Mouse (Mus musculus) kidney, postnatal 25 days (tissue): ENCODE data around the gene Tfdp1.

Experiments
- DNase-seq, 2 experiments: peaks; one replicate each; pipeline ENCODE4 v3.0.0; 2021; ENCODE audit warnings: mixed read lengths in 2 of 2

Tfdp1 gene

GRCm38 (mm10) chr8:13353155-13353833, 14.7 kb downstream of the Tfdp1 start:
- DNase-seq: no peak

- DNase-seq: no peak
Observed at GRCm38 (mm10) chr8:13353883-13354282, 15.3 kb downstream of the Tfdp1 start.

DNA sequence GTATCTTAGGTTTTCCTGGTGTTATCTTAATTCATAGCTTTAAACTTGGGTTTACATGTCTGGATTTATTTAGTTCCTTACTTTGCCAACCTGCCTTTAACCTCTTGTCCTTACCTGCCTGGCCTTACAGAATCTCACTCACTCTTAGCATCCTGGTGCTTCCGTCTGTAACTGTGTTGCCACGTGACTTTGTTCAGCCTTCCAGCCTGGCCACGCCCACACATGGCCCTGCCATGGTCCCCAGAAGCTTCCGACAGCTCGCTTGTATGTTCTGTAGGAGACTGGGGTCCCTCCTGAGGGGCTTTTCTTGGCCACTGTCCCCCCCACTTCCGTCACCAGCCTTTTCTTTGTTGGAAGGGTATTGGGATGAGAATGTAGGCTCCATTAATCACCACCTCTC, 17.7 kb downstream of the Tfdp1 start:
- DNase-seq: no peak

DNA sequence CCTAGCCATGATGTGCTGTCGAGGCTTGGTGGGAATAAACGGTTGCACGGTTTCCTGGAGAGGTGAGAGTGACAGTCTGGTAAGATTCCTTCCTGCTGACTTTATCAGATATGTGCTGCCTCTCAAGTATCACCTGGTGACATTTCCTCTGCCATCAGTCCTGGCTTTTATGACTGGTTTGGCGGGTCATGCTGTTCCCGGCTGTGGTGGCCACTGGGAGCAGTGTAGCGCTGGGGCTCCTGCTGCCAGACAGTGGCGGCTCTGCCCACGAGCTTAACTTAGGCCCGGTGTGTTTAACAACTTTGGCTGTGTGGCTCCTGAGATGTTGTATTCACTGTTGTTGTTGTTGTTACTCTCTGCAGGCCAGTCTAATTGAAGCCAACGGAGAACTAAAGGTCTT, 18.1 kb downstream of the Tfdp1 start:
- DNase-seq: no peak

- DNase-seq: no peak
Observed at GRCm38 (mm10) chr8:13360213-13360612, 21.7 kb downstream of the Tfdp1 start.

GRCm38 (mm10) chr8:13361865-13362264, 23.3 kb downstream of the Tfdp1 start:
- no peak for DNase-seq

DNA sequence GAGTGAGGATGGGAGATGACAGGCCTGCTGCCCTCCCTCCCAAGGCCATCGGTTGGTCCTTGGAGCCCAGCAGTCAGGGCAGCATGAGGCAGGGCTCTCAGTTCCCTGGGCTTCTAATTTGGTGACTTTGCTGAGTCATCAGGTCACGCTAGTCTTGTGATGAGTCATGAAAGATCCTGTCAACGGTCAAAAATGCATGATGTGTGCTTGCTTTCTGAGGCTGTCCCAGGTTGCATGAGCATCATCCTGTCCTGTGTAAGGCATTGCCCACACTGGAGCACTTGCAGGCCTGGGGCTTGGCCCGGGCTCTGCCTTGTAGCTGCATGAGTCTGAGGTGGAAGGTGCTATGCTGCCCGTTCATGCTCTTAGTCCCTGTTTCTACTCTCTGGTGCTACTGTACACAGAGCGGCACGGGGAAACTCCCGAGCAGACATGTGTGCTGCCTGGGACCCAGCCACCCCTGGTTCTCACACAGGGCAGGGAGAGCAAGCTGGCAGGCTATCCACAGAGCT, 34.7 kb downstream of the Tfdp1 start:
- DNase-seq: no peak

DNA sequence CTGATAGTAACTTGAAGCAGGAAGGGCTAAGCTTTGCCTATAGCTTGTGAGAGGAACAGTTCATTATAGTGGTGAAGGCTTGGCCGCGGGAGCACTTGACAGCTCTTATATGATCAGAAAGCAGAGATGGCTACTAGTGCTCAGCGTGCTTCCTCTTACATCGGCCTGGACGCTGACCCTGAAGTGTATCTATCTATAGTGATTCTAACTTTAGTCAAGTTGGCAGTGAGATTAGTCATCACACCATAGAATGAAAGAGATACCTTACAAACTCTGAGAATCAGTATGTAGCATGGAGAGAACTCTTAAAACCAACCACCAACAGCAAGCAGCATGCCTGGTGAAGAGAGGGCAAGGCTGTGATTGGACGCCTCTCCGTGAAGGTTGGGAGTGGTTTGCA, 43.1 kb downstream of the Tfdp1 start:
- no peak for DNase-seq

DNA sequence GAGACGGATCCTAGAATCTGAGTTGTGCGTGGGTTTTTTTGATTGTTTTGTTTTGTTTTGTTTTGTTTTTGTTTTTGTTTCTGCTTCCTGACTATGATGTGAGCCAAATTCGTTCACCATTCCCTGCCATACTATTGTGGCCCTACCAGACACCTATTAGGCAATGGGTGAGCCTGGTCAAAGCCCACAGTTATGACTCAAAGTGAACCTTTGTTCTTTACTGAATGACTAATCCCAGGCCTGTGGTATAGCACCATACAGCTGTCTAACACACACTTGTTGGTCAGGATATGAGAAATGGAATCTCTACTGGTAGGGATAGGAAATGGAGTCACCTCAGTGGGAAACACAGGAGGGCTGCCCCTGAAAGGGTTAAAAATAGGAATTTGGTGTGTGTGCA, 44.0 kb downstream of the Tfdp1 start:
- no peak for DNase-seq

DNA sequence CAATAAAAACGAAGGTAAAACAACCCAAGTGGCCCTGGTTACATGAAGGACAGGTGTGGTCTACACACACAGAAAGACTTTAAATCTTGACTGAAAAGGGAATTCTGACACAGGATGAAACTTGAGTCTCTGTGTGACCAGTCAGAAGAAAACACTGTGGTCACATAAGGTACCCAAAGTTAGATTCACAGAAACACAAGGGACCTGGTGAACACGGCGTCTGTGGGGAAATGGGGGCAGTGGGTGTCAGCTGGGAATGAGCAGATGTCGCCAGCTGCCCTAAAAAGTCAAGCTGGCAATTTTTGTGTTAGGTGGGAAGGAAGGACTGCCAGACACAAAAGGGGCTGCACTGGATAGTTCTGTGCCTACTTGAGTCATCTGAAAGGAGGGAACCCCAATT, 44.4 kb downstream of the Tfdp1 start:
- no peak for DNase-seq

GRCm38 (mm10) chr8:13386366-13386765, 47.8 kb downstream of the Tfdp1 start:
- DNase-seq: no peak

GRCm38 (mm10) chr8:13387728-13388127, 49.2 kb downstream of the Tfdp1 start:
- no peak for DNase-seq

DNA sequence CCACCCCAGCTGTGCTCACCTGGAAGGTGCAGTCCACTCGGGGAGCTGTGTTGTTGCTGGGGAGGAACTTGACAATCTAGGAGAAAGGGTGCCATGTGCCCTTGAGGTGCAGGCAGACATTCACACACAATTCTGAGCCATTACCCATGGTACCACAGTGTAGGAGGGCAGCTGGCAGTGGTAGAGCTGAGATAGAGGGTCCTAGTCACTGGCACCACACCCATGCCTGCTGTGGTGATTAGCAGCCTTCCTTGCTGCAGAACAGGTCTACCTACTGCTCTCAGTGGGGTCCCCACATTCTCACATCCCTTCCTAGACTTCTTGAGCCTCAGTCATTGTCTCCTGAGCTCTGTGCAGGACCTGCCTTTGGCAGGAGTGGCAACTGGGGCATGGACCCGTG, 50.2 kb downstream of the Tfdp1 start:
- DNase-seq: no peak

DNA sequence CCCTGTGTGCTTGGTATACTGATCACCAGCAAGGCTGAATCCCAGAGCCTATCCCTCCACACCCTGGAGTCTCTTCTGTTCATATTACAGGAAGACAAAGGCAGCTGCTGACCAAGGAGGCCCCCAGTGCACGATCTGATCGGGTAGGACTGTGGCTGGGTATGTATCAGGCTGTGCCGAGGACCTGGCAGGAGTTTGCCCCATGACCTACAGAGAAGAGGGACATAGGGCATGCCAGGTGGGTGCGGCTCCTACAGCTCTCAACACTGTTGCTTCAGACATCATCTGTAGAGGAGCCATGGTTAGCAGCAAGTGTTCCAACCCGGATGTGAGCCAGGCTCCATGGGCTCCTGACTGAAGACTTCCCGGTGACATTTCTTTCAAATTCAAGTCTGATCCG, 55.3 kb downstream of the Tfdp1 start:
- no peak for DNase-seq

- DNase-seq: no peak
Observed at GRCm38 (mm10) chr8:13396725-13397124, 58.2 kb downstream of the Tfdp1 start, which contains the start of gene Atp4b. TSS of gene Atp4b (minus strand) at chr8:13396825.

DNA sequence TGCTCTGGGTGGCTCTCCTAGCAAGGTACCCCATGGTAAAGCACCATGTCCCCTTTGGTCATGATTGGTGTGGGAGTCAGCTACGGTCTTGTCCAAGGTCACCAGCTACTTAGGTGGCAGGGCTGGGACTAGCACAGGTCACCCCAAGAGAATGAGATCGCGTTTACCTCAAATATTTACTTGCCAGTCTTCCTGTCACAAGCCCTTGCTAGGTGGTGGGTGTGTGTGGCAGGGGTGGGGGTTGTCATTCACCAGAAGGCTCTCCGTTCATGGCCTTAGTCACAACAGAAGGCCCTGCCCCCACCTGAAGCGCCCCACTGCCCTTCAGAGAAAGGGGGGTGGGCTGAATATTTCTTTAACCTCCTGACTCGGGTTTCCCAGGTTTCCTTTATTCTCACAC, 65.0 kb downstream of the Tfdp1 start:
- DNase-seq: no peak

- DNase-seq: no peak
Observed at GRCm38 (mm10) chr8:13404666-13405131, 66.1 kb downstream of the Tfdp1 start, which contains the start of gene Grk1. TSS of gene Grk1 (plus strand) at chr8:13405081.

- no peak for DNase-seq
Observed at GRCm38 (mm10) chr8:13406011-13406410, 67.5 kb downstream of the Tfdp1 start.

DNA sequence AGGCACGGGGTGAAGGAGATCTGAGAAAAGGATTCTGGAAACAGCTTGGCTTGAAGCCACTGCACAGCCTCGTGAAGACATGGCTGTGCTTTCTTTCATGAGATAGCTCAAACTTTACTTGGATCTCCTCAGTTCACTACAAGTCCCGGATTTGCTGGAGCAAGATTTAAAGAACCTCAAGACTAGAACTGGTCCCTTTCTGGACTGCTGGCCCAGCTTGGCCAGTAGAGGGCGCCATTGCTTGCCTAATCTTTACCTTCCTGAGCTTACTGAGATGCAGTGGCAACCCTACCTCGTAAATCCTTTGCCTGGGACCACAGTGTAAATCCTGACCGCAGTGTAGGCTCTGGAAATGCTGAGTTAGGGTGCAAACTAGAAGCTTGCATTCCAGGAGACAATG, 73.0 kb downstream of the Tfdp1 start:
- peak; percentile 64 to 72 for DNase-seq

DNA sequence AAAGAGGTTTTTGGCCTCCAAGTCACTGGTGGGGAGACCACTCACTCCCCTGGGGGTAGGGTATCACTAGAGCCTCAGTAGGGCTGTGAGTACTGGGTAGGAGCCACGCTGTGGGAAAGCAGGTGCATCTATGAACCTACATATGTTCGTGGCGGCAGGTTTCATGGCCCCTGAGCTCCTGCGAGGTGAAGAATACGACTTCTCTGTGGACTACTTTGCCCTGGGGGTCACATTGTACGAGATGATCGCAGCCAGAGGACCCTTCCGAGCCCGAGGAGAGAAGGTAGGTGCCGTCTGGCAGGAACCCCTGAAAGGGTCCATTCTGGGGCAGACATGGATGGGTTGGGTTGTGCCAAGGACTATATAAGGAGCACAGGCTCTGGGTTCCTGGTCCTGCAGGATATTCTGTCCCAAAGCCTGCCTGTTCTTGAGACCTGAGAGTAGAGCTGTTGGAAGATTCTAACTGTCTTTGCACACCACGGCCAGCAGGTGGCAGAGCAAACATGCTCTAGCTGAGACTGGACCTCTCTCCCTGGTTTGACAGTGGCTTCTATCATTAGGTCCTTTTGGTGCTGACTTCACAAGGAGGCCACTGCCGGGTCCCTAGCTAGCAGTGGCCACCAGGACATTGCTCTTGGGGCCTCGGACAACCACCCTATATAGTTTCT, 74.5 kb downstream of the Tfdp1 start:
- DNase-seq: peak in 1 of 2 experiments; percentile 67

DNA sequence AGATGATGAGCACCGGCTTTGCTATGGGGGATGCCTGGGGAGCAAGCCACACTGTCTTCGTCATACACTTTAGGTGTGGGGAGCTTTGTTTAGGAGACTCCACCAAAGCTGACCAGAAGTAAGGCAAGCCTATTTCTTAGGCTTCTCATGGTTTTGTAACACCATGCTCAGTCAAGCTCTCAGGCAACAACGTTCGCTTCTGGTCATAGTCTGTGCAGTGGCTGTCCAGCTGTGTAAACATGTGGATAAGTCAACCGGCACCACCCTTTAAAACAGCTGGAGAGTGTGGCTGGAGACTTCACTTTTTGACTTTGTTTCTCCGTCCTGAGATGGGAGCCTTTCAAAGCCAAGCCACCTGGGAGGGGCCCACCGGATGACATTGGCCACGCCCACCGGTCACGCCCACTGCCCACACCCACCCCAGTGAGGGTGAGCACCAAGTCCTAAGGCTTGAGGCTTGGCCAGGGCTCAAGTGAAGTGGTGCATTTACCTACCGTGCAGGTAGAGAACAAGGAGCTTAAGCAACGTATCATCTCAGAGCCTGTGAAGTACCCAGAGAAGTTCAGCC, 75.4 kb downstream of the Tfdp1 start:
- DNase-seq: peak in 1 of 2 experiments; percentile 5

- no peak for DNase-seq
Observed at GRCm38 (mm10) chr8:13415879-13416278, 77.3 kb downstream of the Tfdp1 start.

DNA sequence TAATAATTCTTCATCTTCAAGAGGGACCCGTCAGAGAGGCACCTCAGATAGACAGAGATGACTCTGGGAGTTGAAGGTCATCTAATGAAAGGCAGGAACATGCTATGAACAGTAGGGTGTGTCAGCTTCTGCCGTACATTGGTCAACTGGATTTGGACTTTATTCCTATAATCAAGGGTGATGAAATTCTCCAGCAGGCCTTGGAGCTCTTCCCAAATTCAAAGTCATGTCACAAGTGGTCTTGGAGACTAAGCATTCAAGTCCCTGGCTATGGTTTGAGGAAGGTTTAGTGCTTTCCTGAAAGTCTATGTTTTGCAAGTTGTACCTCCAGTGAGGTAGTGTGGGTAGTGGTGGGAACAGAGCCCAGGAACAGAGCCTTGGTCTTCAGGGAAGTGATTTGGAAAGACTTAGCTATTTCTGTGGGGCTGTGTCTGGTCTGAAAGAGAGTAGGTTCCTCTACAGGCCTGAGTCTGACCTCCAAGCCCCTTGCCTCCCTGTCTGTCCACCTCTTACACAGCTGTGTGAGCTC, 80.6 kb downstream of the Tfdp1 start:
- DNase-seq: no peak

GRCm38 (mm10) chr8:13420970-13421369, 82.4 kb downstream of the Tfdp1 start:
- no peak for DNase-seq
